ENCODE assay signal across 9 mouse cellular contexts in the genomic region with DNA sequence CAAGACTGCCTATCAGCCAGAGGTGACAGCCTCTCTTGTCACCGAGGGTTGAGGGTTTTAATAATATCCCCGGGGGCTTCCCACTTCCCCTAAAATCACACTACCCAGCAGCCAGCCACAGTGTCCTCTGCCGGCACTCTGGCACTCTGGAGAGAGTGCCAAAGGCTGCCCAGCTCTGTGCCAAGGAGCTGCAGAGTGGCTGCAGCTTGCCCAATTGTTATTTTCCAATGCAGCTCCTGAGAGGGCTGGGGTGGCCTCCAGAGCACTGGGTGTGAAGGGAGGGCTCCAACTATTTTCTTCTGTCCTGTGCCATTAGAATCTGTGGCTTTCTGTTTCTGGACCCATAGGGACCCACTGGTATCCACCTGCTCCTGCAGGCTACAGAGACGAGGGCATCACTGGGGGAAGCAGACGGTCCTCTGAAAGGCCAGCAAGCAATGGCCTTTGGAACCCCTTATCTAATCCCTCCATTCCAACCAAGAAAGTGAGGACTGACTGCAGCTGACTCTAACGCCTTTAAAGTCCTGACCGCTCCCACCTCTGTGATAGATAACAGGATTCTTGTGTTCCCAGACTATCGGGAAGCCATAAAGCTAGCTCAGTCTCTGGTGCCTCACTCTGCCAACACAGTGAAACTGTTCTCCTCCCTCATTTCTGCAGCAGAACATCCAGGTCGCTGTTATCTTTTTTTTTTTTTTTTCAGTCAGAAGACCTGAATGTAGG. TPM values are rescaled to one million over a fixed set of nuclear protein-coding genes. Genes with fewer than 3 reads are reported as not detected.
DNase-seq lines count a peak whose midpoint lies in the region; ATAC-seq and TF ChIP-seq lines count a peak whose summit lies in the region.
"Had no signal": no experiment of that assay in that cellular context is flagged by ENCODE, and none has a peak within 500 bp of the region (broad histone marks: within the 10 kb centered on the region; RNA-seq: fewer than 3 reads in every experiment).

No protein-coding gene starts in this region.

- H3K36me3 ChIP-seq in forebrain, embryonic 10.5 days (replicated peaks), result no peaks in the 10 kb centered on the region
- H3K36me3 ChIP-seq in forebrain, embryonic 11.5 days (ENCODE audit: control insufficient read depth, insufficient read depth, low read length), result no peaks in the 10 kb centered on the region
- no peaks in the 10 kb centered on the region for H3K36me3 ChIP-seq in hindbrain, embryonic 16.5 days (ENCODE audit: control insufficient read depth, insufficient read depth, low read length)
- no peaks in the 10 kb centered on the region for H3K36me3 ChIP-seq in limb, embryonic 10.5 days
- no peaks in the 10 kb centered on the region for H3K36me3 ChIP-seq in thymus, adult 2 months (ENCODE audit: control insufficient read depth, insufficient read depth, low read length)

- no peak for TF ChIP-seq CTCF in thymus, adult 2 months (IDR thresholded peaks at IDR 0.05; ENCODE audit: borderline replicate concordance, control insufficient read depth, extremely low read depth, insufficient read depth, low read length, poor library complexity)

- peaks cover 16% of the 10 kb centered on the region for H3K4me1 ChIP-seq in forebrain, embryonic 10.5 days
- no peaks in the 10 kb centered on the region for H3K4me1 ChIP-seq in forebrain, embryonic 11.5 days (replicated peaks; ENCODE audit: control insufficient read depth, insufficient read depth, low read length)
- H3K4me1 ChIP-seq in hindbrain, embryonic 16.5 days (ENCODE audit: control insufficient read depth, insufficient read depth, low read depth, low read length), result no peaks in the 10 kb centered on the region; the same call in 1 of the 2 replicates
- H3K4me1 ChIP-seq in limb, embryonic 10.5 days, result peaks cover 17% of the 10 kb centered on the region; the same call in 1 of the 2 replicates
- H3K4me1 ChIP-seq in thymus, adult 2 months (replicated peaks; ENCODE audit: control insufficient read depth, insufficient read depth, low read length), result no peaks in the 10 kb centered on the region

- no peaks in the 10 kb centered on the region for H3K9me3 ChIP-seq in forebrain, embryonic 10.5 days
- no peaks in the 10 kb centered on the region for H3K9me3 ChIP-seq in forebrain, embryonic 11.5 days (ENCODE audit: control insufficient read depth, low read length)
- H3K9me3 ChIP-seq in hindbrain, embryonic 16.5 days (ENCODE audit: control insufficient read depth, low read length), result no peaks in the 10 kb centered on the region
- no peaks in the 10 kb centered on the region for H3K9me3 ChIP-seq in limb, embryonic 10.5 days (replicated peaks)

- H3K27me3 ChIP-seq in forebrain, embryonic 10.5 days (ENCODE audit: poor library complexity, severe bottlenecking), result peaks cover 32% of the 10 kb centered on the region
- no peaks in the 10 kb centered on the region for H3K27me3 ChIP-seq in forebrain, embryonic 11.5 days (ENCODE audit: control insufficient read depth, insufficient read depth, low read length)
- no peaks in the 10 kb centered on the region for H3K27me3 ChIP-seq in hindbrain, embryonic 16.5 days (replicated peaks; ENCODE audit: control insufficient read depth, insufficient read depth, low read length)
- no peaks in the 10 kb centered on the region for H3K27me3 ChIP-seq in limb, embryonic 10.5 days (ENCODE audit: low read depth, poor library complexity, severe bottlenecking)
- no peaks in the 10 kb centered on the region for H3K27me3 ChIP-seq in thymus, adult 2 months (ENCODE audit: control insufficient read depth, insufficient read depth, low read length)

- H3K4me2 ChIP-seq in forebrain, embryonic 11.5 days (ENCODE audit: low read depth, low read length, severe bottlenecking), result no peak overlapping the region
- no peak overlapping the region for H3K4me2 ChIP-seq in hindbrain, embryonic 16.5 days (ENCODE audit: low read length)

- DNase-seq in forebrain, embryonic 10.5 days (ENCODE audit: extremely low spot score, low spot score), result no peak
- no peak for DNase-seq in forebrain, embryonic 11.5 days (ENCODE audit: low spot score)
- DNase-seq in ovary, postnatal 36 days (ENCODE audit: low spot score), result peak; percentile 34
- DNase-seq in ovary, postnatal 14 days (ENCODE audit: low spot score), result no peak
- DNase-seq in limb, embryonic 10.5 days (ENCODE audit: low spot score), result no peak
- no peak for DNase-seq in retina, embryonic 14.5 days (ENCODE audit: low spot score)
- DNase-seq in thymus, adult 2 months, result no peak

- 67% methylated on average over 9 of the region's 9 CpGs for WGBS in forebrain, embryonic 10.5 days
- WGBS in forebrain, embryonic 11.5 days, result 76% methylated on average over 9 of the region's 9 CpGs
- WGBS in hindbrain, embryonic 16.5 days, result 52% methylated on average over 9 of the region's 9 CpGs
- WGBS in limb, embryonic 10.5 days, result 44% methylated on average over 9 of the region's 9 CpGs
- WGBS in thymus, adult 2 months, result 62% methylated on average over 9 of the region's 9 CpGs

- TF ChIP-seq POLR2A in thymus, adult 2 months (IDR thresholded peaks at IDR 0.05; ENCODE audit: control insufficient read depth, extremely low read depth, insufficient read depth, low read length, poor library complexity), result no peak

- no peak overlapping the region for H3K9ac ChIP-seq in forebrain, embryonic 11.5 days (ENCODE audit: low read length)
- H3K9ac ChIP-seq in hindbrain, embryonic 16.5 days (ENCODE audit: low read depth, low read length), result no peak overlapping the region

- no peak for ATAC-seq in forebrain, embryonic 11.5 days (replicated peaks; ENCODE audit: low FRiP score)
- ATAC-seq in hindbrain, embryonic 16.5 days, result peak; percentile 55; the same call in 1 of the 2 replicates

- no peak overlapping the region for H3K4me3 ChIP-seq in forebrain, embryonic 10.5 days
- H3K4me3 ChIP-seq in forebrain, embryonic 11.5 days (ENCODE audit: low read depth, low read length), result no peak overlapping the region
- no peak overlapping the region for H3K4me3 ChIP-seq in hindbrain, embryonic 16.5 days (ENCODE audit: low read length)
- no peak overlapping the region for H3K4me3 ChIP-seq in limb, embryonic 10.5 days
- no peak overlapping the region for H3K4me3 ChIP-seq in thymus, adult 2 months (ENCODE audit: control insufficient read depth, insufficient read depth, low read length)
- H3K4me3 ChIP-seq: megakaryocyte, embryonic 14.5 days had no signal

- peak overlapping the region; percentile 30; the same call in 1 of the 2 replicates for H3K27ac ChIP-seq in forebrain, embryonic 10.5 days
- no peak overlapping the region for H3K27ac ChIP-seq in forebrain, embryonic 11.5 days (ENCODE audit: low read depth, low read length)
- H3K27ac ChIP-seq in hindbrain, embryonic 16.5 days (ENCODE audit: low read depth, low read length), result no peak overlapping the region
- no peak overlapping the region for H3K27ac ChIP-seq in limb, embryonic 10.5 days
- H3K27ac ChIP-seq in thymus, adult 2 months (ENCODE audit: control insufficient read depth, insufficient read depth, low read length), result no peak overlapping the region

RNA-seq across cellular contexts. Expression of a gene that starts 12.2 kb away (rescaled TPM):
- polyA plus RNA-seq in forebrain, embryonic 10.5 days (2016; fragmentation: Nextera tagmentation; extraction: Ambion mirVana), result 0.46 and 0.65 TPM in 2 replicates
- not detected in 2 replicates for polyA plus RNA-seq in forebrain, embryonic 11.5 days (2014; fragmentation: Nextera tagmentation; extraction: Ambion mirVana)
- 0.09 and 3.2 TPM in 2 replicates for polyA plus RNA-seq in hindbrain, embryonic 16.5 days (2015; fragmentation: Nextera tagmentation; extraction: Ambion mirVana)
- polyA plus RNA-seq in limb, embryonic 10.5 days (2016; fragmentation: Nextera tagmentation; extraction: Ambion mirVana), result 0.56 and 0.98 TPM in 2 replicates
- polyA plus RNA-seq in thymus, adult 2 months (2012; rRNA removed), result 0.33 and 0.35 TPM in 2 replicates

RNA-seq across cellular contexts. Expression of a gene that starts 23.5 kb away (rescaled TPM):
- not detected in 2 replicates for polyA plus RNA-seq in forebrain, embryonic 10.5 days (2016; fragmentation: Nextera tagmentation; extraction: Ambion mirVana)
- polyA plus RNA-seq in forebrain, embryonic 11.5 days (2014; fragmentation: Nextera tagmentation; extraction: Ambion mirVana), result 0.27 and 0.65 TPM in 2 replicates
- polyA plus RNA-seq in hindbrain, embryonic 16.5 days (2015; fragmentation: Nextera tagmentation; extraction: Ambion mirVana), result 2.7 and 3.9 TPM in 2 replicates
- polyA plus RNA-seq in limb, embryonic 10.5 days (2016; fragmentation: Nextera tagmentation; extraction: Ambion mirVana), result 0.80 TPM in 1 of 2 replicates, not detected in the other
- polyA plus RNA-seq in thymus, adult 2 months (2012; rRNA removed), result 9.0 and 9.5 TPM in 2 replicates

RNA-seq across cellular contexts. Expression of a gene that starts 29.8 kb away (rescaled TPM):
- 0.14 and 0.36 TPM in 2 replicates for polyA plus RNA-seq in forebrain, embryonic 10.5 days (2016; fragmentation: Nextera tagmentation; extraction: Ambion mirVana)
- 0.59 and 0.84 TPM in 2 replicates for polyA plus RNA-seq in forebrain, embryonic 11.5 days (2014; fragmentation: Nextera tagmentation; extraction: Ambion mirVana)
- 29.8 and 35.9 TPM in 2 replicates for polyA plus RNA-seq in hindbrain, embryonic 16.5 days (2015; fragmentation: Nextera tagmentation; extraction: Ambion mirVana)
- 0.06 and 0.69 TPM in 2 replicates for polyA plus RNA-seq in limb, embryonic 10.5 days (2016; fragmentation: Nextera tagmentation; extraction: Ambion mirVana)
- polyA plus RNA-seq in thymus, adult 2 months (2012; rRNA removed), result 6.2 and 6.3 TPM in 2 replicates
